Mouse (Mus musculus): ENCODE measurements around the gene Hdgfl2.
"Not testable (repeated sequence)": the region's sequence is repeated elsewhere in the genome, so short reads cannot be mapped to it uniquely, and the experiment has no call there.

Hdgfl2 gene

DNA sequence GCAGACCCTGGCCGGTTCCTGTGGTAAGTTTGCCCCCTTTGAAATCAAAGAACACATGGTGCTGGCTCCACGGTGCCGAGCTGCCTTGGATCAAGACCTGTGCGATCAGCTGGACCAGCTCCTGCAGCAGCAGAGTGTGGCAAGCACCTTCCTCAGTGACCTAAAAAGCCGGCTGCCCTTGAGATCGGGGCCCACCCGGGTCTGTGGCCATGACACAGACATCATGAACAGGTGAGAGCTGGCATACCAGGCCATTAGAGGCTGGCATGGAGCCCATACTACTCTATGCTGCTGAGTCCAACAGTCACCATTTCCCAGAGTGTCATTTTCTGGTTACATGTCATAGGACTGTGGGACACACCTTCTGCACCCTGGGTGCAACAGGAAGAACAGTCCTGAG, 17.4 kb upstream of the Hdgfl2 start:
- DNase-seq, result no peak

DNA sequence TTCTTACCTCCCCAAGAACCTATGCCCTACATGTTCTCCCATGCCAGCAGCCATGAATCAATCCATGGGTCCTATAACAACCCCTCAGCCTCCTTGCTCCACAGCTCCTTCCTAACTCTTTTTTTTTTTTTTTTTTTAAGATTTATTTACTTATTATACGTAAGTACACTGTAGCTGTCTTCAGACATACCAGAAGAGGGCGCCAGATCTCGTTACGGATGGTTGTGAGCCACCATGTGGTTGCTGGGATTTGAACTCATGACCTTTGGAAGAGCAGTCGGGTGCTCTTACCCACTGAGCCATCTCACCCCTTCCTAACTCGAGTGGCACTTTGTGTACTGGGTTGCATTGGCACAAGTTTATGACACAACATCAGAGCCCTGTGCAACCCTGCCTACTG, 13.7 kb upstream of the Hdgfl2 start:
- DNase-seq, result not testable (repeated sequence)

DNA sequence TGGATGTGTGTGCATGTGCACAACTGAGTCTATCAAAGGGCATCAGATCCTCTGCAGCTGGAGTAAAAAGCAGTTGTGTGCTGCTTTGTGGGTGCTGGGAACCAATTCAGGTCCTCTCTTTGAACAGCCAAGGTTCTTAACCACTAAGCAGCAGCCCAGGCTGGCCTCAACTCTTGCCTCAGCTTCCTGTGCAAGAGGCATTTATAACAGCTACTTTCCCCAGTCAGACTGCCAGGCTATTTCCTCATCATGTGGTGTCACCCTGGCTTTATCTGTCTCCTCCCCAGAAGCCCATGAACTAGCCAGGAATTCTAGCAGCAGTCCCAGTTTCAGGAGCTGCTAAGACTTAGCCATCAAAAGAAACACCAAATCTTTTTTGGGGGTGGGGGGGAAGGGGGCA, 13.0 kb upstream of the Hdgfl2 start:
- no peak for DNase-seq

DNA sequence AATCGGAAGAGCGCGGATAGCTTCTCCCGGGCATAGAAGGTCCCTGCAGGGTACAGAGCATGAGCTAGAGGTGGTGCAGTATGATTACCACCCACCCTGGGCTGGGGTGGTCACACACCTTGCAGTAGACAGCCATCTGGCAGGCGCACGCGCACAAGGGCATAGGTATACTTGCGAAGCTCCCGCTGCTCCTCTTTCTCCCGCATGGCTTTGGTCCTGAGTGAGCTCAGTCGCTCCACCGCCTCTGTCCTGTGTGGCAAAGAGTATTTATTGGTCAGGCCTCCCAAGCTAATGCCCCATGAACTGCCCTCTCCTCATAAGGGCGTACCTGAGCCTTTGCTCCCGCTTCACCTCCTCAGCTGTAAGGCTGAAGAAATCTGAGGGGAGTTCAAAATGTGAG, 10.4 kb upstream of the Hdgfl2 start:
- DNase-seq, result no peak

DNA sequence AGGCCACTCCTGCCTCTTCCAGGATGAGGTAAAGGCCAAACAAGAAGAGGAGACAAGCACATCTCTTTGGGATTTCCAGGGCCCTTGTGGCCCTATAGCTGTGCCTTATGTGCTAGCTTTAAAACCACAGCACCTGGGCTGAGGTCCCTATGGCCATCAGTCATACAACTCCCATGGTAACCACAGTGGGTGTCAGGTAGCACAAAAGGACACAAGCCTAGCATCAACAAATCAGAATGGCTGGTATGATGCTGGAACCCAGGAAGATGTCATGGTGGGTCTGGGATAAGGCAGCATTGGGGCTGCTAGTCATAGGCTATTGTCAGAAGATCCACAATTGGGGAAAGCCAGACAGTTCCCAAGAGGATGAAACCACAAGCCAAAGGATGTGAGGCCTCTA, 8.3 kb upstream of the Hdgfl2 start:
- no peak for DNase-seq

DNA sequence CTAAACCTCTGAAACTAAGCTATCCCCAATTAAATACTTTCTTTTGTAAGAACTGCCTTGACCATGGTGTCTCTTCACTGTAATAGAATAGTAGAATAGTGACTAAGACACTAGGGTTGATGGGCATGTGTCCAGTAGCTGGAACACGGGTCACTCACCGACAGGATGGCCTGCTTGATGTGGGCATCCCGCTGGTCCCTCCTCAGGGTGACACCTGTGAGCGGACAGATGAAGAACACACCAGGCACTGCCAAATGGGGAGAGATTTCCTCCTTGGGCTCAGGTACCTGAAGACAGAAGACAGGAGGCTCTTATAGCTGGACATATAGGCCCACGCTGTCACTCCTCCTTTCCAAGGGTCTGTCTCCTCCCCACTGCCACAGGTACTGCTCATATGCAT, 7.2 kb upstream of the Hdgfl2 start:
- no peak for DNase-seq

DNA sequence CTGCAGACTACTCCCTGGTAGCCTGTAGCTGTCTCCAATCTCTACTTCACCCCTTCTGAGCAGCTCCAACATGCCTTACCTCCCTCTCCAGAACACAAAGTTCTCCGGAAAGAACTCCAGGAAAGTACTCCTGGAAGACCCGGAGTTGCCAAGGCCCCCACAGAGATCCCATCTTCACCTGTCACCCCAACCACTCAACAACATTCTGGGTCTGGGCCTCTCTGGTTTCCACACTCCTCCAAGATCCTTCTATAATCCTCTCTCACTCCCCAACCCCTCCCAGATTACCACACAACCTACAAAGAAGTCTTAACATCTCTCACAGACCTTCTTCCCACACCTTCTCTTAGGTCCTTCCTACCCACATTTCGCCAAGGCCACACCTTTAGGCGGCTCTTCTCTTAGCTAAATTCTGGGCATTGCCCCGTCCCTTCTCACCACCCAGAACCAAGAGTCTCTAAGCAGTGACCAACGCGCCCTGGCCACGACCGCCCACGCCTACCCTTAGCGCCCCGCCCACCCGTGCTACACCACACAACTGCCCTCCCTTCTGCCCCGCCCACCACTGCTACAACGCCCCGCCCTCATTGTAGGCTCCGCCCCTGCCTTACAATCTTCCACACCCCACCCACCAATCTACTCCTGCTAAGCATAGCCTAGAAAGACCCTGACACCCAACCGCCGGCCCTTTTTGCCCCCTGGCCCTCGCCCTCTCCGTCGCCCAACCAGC, 5.2 kb upstream of the Hdgfl2 start:
- peak; percentile 79 for DNase-seq

DNA sequence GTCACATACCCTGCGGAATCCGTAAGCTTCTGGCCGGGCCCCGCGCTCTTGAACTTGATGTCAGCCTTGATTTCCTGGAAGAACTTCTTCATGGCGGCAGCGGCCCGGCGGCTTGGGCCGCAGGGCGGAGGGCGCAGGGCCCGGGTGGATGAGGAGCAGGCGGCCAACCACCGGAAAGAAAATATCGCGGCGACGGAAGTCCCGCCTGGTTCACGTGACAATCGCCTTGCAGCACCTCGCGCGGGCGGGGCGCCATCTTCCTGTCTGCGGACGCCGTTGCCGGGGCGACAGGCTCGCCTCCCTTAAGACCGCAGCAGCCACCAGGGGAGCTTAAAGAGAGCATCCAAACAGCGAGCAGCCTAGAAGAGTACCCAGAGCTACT, 4.6 kb upstream of the Hdgfl2 start, which contains the start of gene Ubxn6:
Gene Ubxn6 (minus strand): TSS at position 202 of the 382 bp plus-strand sequence.
- peak; percentile 98 for DNase-seq

DNA sequence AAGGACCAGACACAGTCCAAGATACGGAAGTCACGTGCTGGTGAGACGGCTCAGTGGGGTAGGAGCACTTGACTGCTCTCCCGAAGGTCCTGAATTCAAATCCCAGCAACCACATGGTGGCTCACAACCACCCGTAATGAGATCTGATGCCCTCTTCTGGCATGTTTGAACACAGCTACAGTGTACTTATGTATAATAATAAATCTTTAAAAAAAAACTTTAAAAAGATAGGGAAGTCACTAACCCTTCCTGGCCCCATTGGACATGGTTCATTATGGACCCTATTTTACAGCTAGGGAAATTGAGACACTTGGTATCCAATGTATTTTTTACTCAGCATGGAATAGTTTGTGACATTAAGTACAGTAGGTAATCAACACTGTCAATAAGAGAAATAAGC, 1.9 kb upstream of the Hdgfl2 start:
- DNase-seq, result no peak

DNA sequence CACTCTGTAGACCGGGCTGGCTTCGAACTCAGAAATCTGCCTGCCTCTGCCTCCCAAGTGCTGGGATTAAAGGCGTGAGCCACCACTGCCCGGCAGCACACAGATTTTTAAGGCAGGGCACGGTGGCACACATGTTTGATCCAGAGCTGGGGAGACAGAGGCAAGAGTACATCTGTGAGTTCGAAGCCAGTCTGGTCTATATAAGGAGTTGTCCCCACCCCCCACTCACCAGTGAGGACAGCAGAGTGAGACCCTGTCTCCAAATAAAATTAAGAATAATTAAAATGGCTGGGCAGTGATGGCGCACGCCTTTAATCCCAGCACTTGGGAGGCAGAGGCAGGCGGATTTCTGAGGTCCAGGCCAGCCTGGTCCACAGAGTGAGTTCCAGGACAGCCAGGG, 1.1 kb upstream of the Hdgfl2 start:
- peak; percentile 56 for DNase-seq

DNA sequence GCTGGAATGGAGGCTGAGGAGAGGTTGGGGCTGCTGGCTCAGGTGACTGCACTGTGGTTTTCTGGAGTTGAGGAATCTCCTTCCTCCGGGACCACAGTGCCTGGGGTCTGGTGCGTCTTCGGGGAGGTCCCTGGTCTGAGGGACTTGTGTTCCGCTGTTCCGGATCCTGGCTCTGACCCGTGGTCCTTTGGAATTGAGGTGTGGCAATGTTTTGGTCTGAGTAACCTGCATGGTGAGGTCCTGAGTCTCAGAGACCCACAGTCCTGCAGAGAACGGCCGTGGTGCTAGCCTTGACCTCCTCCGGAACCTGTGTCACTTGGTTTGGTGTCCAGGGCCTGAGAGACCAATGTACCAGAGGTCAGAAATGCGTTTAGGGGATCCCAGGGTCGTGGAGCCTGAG, 487 bp downstream of the Hdgfl2 start:
- DNase-seq, result no peak

DNA sequence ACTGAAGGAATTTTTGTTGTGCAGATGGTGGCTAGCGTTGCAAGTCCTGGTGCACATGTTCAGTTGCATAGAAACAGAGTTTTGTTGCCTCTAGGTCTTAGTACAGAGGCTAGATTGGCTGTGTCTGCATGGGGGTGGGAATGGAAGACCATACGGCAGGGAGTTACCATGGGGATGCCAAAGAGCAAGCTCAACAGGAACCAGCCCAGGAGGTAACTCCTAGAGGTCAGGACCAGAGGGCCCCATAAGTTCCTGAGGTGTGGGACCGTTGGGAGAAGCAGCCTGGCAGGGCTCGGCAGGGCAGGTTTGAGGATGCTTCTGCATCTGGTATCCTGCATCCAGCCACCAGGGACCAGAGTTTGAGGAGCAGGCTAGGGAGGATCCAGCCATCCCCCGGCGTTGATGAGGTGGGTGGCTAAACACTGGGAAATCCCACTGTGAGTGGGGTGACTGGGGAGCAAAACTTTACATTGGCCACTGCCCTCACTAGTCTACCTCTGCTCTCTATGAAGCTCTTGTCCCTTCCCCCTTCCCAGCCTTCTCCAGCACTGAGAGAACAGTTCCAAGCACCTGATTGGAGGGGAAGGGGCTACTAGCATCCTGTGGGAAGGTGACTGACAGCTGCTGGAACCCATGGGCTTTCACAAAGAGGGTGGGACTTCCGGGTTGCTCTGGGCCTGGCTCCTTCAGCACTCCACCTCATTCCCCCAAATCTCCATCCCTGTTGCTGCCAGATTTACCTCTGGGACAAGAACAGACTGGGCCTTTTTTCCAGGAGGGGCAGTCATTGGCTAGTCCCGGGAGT, 1.5 kb downstream of the Hdgfl2 start:
- DNase-seq, result peak; percentile 75

DNA sequence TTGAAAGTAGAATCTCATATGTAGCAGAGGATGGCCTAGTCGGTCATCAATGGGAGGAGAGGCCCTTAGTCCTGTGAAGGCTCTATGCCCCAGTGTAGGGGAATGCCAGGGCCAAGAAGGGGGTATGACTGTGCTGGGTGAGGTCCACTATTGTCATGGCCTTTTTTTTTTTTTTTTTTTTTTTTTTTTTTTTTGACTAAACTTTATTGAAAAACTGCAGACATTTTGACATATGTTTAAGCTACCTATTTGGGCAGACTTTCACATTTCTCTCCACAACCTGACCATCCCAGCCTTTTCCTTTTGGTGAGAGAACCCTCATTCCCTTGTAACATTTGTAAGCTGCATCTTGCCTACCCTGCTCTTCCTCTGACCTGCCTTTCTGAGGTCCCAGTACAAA, 12.9 kb downstream of the Hdgfl2 start:
- DNase-seq, result no peak

DNA sequence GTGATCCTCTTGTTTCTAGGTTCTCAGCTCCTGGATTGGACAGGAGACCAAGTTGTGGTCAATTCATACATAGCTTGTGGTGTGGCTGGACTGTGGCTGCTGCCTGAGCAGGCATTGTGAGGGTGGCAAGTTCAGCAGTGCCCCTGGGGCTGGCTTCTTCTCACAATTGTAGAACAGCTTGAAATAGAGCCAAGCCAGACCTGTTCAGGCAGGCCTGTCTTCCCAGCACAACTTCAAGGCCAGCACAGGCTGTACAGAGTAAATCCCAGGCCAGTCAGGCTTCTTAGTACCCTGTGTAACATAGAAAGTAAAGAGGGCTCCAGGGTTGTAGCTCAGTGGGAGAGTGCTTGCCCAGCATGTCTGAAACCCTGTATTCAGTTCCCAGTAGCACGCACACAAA, 13.4 kb downstream of the Hdgfl2 start:
- DNase-seq, result no peak

DNA sequence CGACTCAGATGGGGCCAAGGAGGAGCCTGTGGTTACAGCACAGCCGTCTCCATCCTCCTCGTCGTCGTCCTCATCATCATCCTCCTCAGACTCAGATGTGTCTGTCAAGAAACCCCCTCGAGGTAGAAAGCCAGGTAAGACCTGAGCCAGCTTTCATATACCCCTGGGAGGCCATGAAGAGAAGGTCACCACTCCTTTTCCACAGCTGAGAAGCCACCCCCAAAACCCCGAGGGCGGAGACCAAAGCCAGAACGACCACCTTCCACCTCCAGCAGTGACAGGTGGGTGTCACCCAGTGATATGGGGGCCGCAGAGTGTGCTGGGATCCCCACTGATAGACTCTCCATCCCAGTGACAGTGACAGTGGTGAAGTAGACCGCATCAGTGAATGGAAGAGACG, 17.4 kb downstream of the Hdgfl2 start:
- DNase-seq, result no peak

DNA sequence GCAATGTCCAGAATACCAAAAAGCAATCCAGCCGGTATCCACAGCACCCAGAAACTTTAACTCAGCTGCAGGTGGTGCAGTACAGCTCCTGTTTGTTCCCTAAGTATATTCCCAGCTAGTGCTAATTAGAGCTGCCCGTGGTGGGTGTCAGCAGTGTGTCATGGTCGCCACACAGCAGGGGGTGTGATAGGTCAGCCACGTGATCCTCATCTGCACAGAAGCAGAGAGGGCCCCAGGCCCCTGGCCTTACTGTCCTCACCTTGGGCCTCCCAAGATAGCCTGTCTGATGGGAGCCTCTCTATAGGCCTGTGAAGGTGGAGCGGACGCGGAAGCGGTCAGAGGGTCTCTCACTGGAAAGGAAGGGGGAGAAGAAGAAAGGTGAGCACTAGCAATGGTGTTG, 18.7 kb downstream of the Hdgfl2 start:
- DNase-seq, result no peak

DNA sequence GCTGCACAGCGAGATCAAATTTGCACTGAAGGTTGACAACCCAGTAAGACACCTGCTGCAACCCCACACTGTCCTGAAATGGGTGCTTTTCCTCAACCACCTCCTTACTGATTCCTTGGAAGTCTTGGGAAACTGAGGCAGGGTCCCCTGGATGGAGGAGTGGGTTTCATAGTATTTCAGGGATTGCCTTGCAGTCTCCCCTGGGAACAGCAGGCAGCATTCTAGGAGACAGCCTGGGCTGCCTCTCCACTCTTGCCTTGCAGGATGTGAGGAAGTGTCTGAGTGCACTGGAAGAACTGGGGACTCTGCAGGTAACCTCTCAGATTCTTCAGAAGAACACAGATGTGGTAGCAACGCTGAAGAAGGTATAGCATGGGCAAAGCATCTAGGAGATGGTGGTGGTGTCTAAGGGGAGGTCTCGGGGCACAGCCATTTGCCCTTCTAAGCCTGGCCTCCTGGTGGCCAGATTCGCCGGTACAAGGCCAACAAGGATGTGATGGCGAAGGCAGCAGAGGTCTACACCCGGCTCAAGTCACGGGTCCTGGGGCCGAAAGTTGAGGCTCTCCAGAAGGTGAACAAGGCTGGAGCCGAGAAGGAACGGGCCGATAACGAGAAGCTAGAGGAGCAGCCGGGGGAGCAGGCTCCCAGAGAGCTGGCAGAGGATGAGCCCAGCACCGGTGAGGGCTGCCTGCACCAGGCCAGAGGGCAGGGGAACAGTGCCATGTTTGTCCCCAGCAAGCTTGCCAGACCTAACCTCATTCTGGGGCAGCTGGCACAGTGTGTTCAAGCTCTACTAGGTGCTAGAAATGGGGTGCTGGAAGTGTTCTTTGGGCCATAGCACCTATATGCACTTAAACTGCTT, 19.5 kb downstream of the Hdgfl2 start:
- no peak for DNase-seq

DNA sequence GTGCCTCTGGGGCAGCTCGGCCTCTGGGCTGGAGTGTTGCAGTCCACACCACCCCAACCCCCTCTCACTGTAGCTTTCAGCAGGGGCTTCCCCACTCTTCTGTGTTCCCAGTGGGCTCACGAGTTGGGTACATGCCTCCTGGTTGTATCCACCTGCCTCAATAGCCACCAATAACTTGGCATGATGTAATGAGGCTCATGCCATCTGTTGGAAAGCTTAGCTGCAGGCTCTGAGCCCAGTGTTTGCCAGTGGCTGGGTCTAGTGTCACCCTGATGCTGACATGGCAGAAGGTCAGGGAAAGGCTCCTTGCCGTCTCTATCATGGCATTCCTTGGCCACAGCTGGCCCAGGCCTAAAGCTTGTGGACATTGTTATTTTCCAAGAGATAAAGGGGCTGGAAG, 21.4 kb downstream of the Hdgfl2 start:
- DNase-seq, result no peak

DNA sequence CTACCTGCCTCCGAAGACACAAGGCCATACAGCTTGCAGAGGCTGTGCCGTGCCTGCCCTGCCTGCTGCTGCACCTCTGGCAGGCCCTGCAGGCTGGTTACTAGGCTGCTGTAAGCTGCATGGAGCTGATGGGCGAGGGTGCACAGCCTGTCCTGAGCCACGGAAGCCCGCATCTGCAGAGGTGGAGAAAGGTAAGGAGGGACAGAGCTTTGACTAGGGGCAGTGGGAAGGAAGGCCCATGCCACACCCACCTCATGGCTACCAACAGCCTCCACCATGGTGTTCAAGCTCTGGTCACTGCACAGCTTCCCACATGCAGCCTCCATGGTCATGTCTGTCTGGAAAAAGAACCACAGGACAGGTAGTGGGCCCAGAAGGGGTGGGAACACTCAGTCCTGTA, 22.7 kb downstream of the Hdgfl2 start:
- no peak for DNase-seq

DNA sequence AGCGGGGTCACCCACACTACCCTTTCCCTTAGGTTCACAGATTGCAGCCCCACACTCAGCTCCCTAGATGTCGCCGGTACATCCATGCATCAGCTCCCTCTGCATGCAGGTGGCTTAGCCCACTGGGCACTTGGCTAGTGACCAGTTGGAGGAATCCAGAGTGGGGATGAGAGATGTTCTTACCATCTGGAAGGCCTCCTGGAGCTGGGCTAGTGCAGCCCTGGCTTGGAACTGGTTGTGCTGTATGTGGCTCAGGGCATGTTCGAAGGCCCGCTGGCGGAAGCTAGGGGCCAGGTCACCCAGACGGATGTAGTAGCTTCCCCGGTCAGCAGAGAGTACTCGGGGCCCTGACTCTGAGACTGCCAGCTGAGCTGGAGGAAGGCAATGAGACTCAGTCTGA, 23.5 kb downstream of the Hdgfl2 start:
- DNase-seq, result no peak

DNA sequence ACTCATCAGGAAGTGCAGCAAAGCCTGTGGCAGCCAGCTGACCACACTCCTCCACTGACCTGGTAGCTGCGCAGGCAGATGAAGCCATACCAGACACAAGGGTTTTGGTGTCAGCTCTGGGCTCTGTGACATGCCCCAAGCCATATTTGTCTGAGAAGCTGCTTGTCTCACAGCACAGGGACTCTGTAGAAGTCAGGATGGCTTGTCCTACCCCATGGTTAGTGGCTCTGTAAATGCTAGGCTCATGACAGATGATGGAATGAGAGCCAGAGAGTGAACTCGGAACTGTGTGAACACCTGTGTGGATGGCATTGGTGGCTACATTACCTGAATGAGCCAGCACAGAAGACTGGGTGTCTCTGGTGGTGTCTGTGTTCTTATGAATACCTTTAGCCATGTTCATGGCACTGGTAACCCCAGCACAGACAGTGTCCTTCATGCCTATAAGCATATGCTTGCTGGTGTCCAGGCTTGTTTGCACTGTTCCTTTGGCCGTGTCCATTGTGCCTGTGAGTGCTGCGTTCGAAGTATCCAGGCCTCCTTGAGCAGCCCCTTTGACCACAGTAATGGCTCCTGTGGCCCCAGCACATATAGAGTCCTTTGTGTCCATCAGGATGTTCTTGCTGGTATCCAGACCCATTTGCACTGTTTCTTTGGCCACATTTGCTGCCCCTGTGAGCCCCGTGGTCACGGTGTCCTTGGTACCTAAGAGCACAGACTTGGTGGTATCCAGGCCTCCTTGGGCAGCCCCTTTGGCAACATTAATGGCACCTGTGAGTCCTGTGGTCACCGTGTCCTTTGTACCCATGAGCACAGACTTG, 24.2 kb downstream of the Hdgfl2 start:
- DNase-seq, result no peak

DNA sequence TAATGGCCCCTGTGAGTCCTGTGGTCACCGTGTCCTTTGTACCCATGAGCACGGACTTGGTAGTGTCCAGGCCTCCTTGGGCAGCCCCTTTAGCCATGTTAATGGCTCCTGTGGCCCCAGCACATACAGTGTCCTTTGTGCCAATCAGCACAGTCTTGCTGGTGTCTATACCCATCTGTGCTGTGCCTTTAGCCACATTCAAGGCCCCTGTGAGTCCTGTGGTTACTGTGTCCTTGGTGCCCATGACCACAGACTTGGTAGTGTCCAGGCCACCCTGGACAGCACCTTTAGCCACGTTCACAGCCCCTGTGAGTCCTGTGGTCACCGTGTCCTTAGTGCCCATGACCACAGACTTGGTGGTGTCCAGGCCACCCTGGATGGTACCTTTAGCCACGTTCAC, 25.4 kb downstream of the Hdgfl2 start:
- not testable (repeated sequence) for DNase-seq

DNA sequence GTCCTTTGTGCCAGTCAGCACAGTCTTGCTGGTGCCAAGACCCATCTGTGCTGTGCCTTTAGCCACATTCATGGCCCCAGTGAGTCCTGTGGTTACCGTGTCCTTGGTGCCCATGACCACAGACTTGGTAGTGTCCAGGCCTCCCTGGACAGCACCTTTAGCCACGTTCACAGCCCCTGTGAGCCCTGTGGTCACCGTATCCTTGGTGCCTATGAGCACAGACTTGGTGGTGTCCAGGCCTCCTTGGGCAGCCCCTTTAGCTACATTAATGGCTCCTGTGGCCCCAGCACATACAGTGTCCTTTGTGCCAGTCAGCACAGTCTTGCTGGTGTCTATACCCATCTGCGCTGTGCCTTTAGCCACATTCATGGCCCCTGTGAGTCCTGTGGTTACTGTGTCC, 27.0 kb downstream of the Hdgfl2 start:
- not testable (repeated sequence) for DNase-seq
